Mouse (Mus musculus) intestine, postnatal 0 days (tissue): ENCODE data around the gene Ets2. TPM values are rescaled to one million over a fixed set of nuclear protein-coding genes. Genes with fewer than 3 reads are reported as not detected.

ENCODE experiments used
- ATAC-seq: fragments of 200-750 bp; cut with Nextera tagmentation; 2 replicates; pipeline ENCODE4 v1.8.0; 2017; ENCODE audit warnings: mild to moderate bottlenecking, moderate TSS enrichment, moderate library complexity
- H3K27ac ChIP-seq: fragments of 300-500 bp; sonication (generic); 2 replicates; pipeline ENCODE4 v1.5.1; 2014; ENCODE audit warnings: mild to moderate bottlenecking, low read depth, low read length, moderate library complexity
- H3K27me3 ChIP-seq: fragments of 300-500 bp; sonication (generic); replicated peaks from 2 replicates; pipeline ENCODE4 v1.6.1; 2014; ENCODE audit warnings: low read length, mixed read lengths; ENCODE audit not compliant: control insufficient read depth, insufficient read depth
- H3K36me3 ChIP-seq: fragments of 300-500 bp; sonication (generic); 2 replicates; pipeline ENCODE4 v1.6.1; 2014; ENCODE audit warnings: mild to moderate bottlenecking, moderate library complexity; ENCODE audit not compliant: control insufficient read depth, insufficient read depth
- H3K4me1 ChIP-seq: fragments of 300-500 bp; sonication (generic); replicated peaks from 2 replicates; pipeline ENCODE4 v1.6.1; 2014; ENCODE audit warnings: antibody characterized with exemption, low read length, mixed read lengths; ENCODE audit not compliant: control insufficient read depth, insufficient read depth
- H3K4me2 ChIP-seq: fragments of 300-500 bp; sonication (generic); replicated peaks from 2 replicates; pipeline ENCODE4 v1.6.1; 2014; ENCODE audit warnings: low read depth, mild to moderate bottlenecking, moderate library complexity
- H3K4me3 ChIP-seq: fragments of 300-500 bp; sonication (generic); 2 replicates; pipeline ENCODE4 v1.5.1; 2014; ENCODE audit warnings: low read depth, low read length
- H3K9ac ChIP-seq: fragments of 300-500 bp; sonication (generic); 2 replicates; pipeline ENCODE4 v1.6.1; 2014; ENCODE audit warnings: mild to moderate bottlenecking, low read depth, low read length
- H3K9me3 ChIP-seq: fragments of 300-500 bp; sonication (generic); 2 replicates; pipeline ENCODE4 v1.6.1; 2016; ENCODE audit warnings: mixed run types; ENCODE audit not compliant: control insufficient read depth
- CTCF ChIP-seq: sonication (generic); IDR thresholded peaks from 2 replicates; pipeline ENCODE4 v1.5.1; 2016; ENCODE audit warnings: low read depth, mild to moderate bottlenecking, control low read depth, antibody characterized with exemption, moderate library complexity
- WGBS: fragments of 180-500 bp; shearing (Covaris S2); extraction: QIAGEN DNeasy Blood & Tissue Kit; methylation state at CpG from one replicate; pipeline ENCODE4 v1.1.7; 2014; 5-methylcytosine and 5-hydroxymethylcytosine counted together
- polyA plus RNA-seq: library from polyadenylated mRNA; unstranded; fragments of >200 nt; fragmentation: Nextera tagmentation; extraction: Ambion mirVana; gene quantifications from 2 replicates; pipeline ENCODE4 v1.2.1, GENCODE M21; 2015

Ets2 gene
- polyA plus RNA-seq, result 34.6 and 36.8 TPM in 2 replicates

GRCm38 (mm10) chr16:95701802-95702561, at the start of gene Ets2:
Gene Ets2, plus strand, starts transcription at chr16:95702075.
- Histone ChIP-seq H3K4me1 (peaks cover 13% of the 10 kb centered on the region), H3K9me3 (no peaks in the 10 kb centered on the region), H3K27ac (peak within 1 kb of the TSS; percentile 98), H3K27me3 (no peaks in the 10 kb centered on the region), H3K9ac (peak within 1 kb of the TSS; percentile 99), H3K36me3 (peaks cover 11% of the 10 kb centered on the region), H3K4me3 (peak within 1 kb of the TSS; percentile 94), H3K4me2 (peak within 1 kb of the TSS; percentile 88)
- under 1% methylated on average over 64 of the region's 64 CpGs for WGBS
- ATAC-seq, result peak; percentile 86
- peak; percentile 97 for TF ChIP-seq CTCF

- Histone ChIP-seq H3K9ac (no peak overlapping the region), H3K36me3 (no peaks in the 10 kb centered on the region), H3K4me1 (no peaks in the 10 kb centered on the region), H3K27ac (no peak overlapping the region), H3K9me3 (0 out of 2 replicates have a peak, but pooled peaks cover 2% of the 10 kb centered on the region), H3K4me3 (no peak overlapping the region), H3K4me2 (no peak overlapping the region), H3K27me3 (no peaks in the 10 kb centered on the region)
- no peak for TF ChIP-seq CTCF
- 86% methylated on average over 15 of the region's 15 CpGs for WGBS
- no peak for ATAC-seq
Observed at GRCm38 (mm10) chr16:95654204-95654611, 47.7 kb upstream of the Ets2 start.

- Histone ChIP-seq H3K9ac (no peak overlapping the region), H3K4me3 (no peak overlapping the region), H3K27ac (no peak overlapping the region), H3K4me1 (no peaks in the 10 kb centered on the region), H3K27me3 (no peaks in the 10 kb centered on the region), H3K4me2 (no peak overlapping the region), H3K36me3 (no peaks in the 10 kb centered on the region), H3K9me3 (0 out of 2 replicates have a peak, but pooled peaks cover 2% of the 10 kb centered on the region)
- ATAC-seq, result no peak
- TF ChIP-seq CTCF, result no peak
- WGBS, result 98% methylated on average over 4 of the region's 4 CpGs
Observed at GRCm38 (mm10) chr16:95656535-95656934, 45.3 kb upstream of the Ets2 start.

GRCm38 (mm10) chr16:95657187-95657586, 44.7 kb upstream of the Ets2 start:
- Histone ChIP-seq H3K4me1 (no peaks in the 10 kb centered on the region), H3K36me3 (no peaks in the 10 kb centered on the region), H3K27ac (no peak overlapping the region), H3K27me3 (no peaks in the 10 kb centered on the region), H3K9ac (no peak overlapping the region), H3K9me3 (0 out of 2 replicates have a peak, but pooled peaks cover 2% of the 10 kb centered on the region), H3K4me2 (no peak overlapping the region), H3K4me3 (no peak overlapping the region)
- TF ChIP-seq CTCF, result no peak
- WGBS, result 96% methylated on average over 5 of the region's 5 CpGs
- ATAC-seq, result no peak

- no peak for ATAC-seq
- 95% methylated on average over 5 of the region's 5 CpGs for WGBS
Observed at GRCm38 (mm10) chr16:95657756-95658155, 44.1 kb upstream of the Ets2 start.

GRCm38 (mm10) chr16:95658836-95659430, 42.9 kb upstream of the Ets2 start:
- Histone ChIP-seq H3K9ac (no peak overlapping the region), H3K27me3 (no peaks in the 10 kb centered on the region), H3K4me1 (no peaks in the 10 kb centered on the region), H3K4me2 (no peak overlapping the region), H3K27ac (peak overlapping the region; percentile 83), H3K4me3 (no peak overlapping the region), H3K36me3 (no peaks in the 10 kb centered on the region), H3K9me3 (0 out of 2 replicates have a peak, but pooled peaks cover 2% of the 10 kb centered on the region)
- peak; percentile 97 for TF ChIP-seq CTCF
- ATAC-seq, result peak; percentile 71
- WGBS, result 37% methylated on average over 5 of the region's 5 CpGs

More at GRCm38 (mm10) chr16:95657756-95658155, 44.1 kb upstream of the Ets2 start:
- TF ChIP-seq CTCF, result peak; percentile 44
- H3K4me2 ChIP-seq, result no peak overlapping the region
- H3K4me1 ChIP-seq, result no peaks in the 10 kb centered on the region
- no peaks in the 10 kb centered on the region for H3K36me3 ChIP-seq
- H3K27me3 ChIP-seq, result no peaks in the 10 kb centered on the region
- no peak overlapping the region for H3K4me3 ChIP-seq
- H3K9ac ChIP-seq, result no peak overlapping the region
- 0 out of 2 replicates have a peak, but pooled peaks cover 2% of the 10 kb centered on the region for H3K9me3 ChIP-seq
- H3K27ac ChIP-seq, result no peak overlapping the region
